Mouse (Mus musculus): ENCODE data around the gene Pelp1. TPM values are rescaled to one million over a fixed set of nuclear protein-coding genes. Genes with fewer than 3 reads are reported as not detected.
A peak's percentile ranks its signal among the peaks of the same experiment; 100 is the strongest.
"Not testable (repeated sequence)": the region's sequence is repeated elsewhere in the genome, so short reads cannot be mapped to it uniquely, and the experiment has no call there.

The Pelp1 gene
- total RNA-seq, 2 experiments from 2014 or later = 16.1 to 20.9 TPM

DNA sequence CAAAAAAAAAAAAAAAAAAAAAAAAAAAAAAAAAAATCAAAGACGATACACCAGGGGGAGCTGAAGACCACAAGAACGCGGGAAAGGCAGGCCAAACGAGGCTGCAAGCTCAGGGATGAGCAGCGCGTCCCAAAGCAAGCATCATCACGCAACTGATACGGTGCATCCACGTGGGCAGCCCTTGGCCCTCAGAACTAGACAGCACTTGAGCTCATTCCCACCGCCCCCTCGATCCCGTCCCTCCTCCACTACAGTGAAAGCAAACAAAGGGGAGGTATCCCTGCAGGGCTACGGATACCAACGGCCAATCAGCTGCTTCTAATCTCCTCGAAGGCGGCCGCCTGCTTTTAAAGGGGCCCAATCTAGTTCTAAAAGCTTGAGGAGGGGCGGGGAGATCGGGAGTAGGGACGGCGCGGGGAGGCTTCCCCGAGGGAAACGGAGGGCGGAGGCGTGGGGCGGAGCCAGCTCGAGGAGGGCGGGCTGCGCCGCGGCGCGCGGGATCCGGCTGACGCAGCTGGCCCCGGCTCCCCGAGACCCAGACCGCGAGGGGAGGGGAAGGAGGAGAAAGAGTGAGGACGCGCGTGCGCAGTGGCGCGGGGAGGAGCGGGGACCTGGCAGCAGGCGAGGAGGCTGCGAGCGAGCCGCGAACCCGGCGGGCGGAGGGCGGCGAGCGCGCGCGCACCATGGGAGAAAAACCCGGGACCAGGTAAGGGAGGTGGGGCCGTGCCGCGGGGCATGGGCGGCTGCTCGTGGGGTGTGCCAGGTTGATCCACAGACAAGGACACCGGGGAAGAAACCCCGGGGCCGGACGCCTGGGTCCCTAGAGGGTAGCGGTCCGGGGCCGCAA is 22.4 kb upstream of the Pelp1 start, which contains the start of gene Arrb2:
TSS of gene Arrb2 (plus strand) at position 588 of the 847 bp plus-strand sequence.
- intact Hi-C loops (cut with DNase I) = loop anchor here (5.0 kb wide), 2 partner anchors 75 to 175 kb away; partner anchors contain the start of gene Tm4sf5
- DNase-seq = peak; percentile 95 to 98

DNA sequence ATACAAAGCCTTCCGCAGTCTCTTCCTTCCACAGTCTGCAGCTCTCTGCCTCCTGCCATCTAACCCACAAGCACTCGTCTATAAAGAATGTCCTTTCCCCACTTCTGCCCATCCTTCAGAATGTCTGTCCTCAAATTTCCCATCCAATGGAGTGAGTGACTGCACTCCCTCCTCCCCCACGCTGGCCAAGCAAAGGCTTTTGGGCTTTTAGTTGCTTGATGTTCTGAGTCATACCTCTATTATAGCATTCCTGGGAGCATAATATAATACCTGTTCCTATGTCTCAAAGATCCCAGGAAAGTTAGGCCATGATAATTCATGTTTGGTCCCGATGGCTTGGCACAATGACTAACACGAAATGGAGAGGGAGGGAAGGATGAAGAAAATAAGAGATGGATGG is 21.7 kb upstream of the Pelp1 start:
- intact Hi-C loops (cut with DNase I) = loop anchor here (5.0 kb wide), 2 partner anchors 76 to 176 kb away; partner anchors contain the start of gene Tm4sf5

DNA sequence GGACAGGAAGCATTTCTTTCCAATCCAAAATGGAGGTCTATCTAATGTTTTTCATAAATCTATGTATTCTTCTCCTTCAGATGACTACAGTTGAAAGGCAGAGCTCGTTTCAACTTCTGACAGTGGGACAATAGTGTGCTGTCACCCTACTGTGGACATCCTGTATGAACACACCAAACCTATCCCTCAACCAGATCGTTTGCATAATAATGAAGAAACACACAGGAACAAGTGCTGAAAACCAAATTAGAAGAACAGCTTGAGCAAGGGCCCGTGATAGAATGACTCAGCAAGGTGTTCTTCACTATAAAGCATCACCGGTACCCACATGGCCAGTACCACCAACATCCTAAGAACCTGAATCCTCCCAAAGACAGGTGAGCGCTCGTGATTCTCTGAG is 16.8 kb upstream of the Pelp1 start:
- DNase-seq; intact Hi-C loops (cut with DNase I): not testable (repeated sequence)

More for the DNA sequence above, 21.7 kb upstream of the Pelp1 start:
- DNase-seq = no peak

DNA sequence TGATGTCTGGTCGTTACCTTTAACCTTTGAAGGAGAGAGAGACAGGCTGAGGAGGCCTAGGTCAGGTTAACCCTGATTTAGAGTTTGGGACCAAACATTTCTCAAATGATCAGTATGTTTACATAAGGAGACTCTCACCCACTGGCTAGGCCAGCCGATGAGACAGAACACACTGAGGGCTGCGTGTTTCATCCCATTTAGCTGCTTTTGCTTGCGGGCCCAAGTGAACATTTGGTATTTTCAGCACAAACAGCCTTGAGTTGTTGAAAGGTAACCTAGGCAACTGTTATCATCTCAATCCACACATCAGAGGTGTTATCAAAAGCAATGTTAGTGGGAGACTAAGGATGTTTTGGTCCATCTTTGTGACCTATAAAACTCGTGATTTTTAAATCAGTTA is 9.7 kb upstream of the Pelp1 start:
- intact Hi-C loops (cut with DNase I) = no loop called here

DNA sequence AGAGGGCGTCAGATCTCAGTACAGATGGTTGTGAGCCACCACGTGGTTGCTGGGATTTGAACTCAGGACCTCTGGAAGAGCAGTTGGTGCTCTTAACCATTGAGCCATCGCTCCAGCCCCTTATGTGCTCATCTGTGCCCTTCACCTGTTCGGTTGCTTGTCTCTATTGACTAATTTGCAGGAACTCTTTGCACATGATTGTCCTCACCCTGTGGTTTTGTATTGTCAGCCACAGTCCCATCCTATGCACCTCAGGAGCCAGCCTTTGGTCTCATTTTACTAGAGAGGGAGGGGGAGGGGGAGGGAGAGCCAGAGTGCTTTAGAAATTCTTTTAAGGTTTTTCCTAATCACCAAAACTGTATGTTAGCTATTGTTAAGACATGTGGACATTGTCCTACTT is 8.4 kb upstream of the Pelp1 start:
- no peak for DNase-seq
- intact Hi-C loops (cut with DNase I) = no loop called here

More for the DNA sequence above, 9.7 kb upstream of the Pelp1 start:
- no peak for DNase-seq

DNA sequence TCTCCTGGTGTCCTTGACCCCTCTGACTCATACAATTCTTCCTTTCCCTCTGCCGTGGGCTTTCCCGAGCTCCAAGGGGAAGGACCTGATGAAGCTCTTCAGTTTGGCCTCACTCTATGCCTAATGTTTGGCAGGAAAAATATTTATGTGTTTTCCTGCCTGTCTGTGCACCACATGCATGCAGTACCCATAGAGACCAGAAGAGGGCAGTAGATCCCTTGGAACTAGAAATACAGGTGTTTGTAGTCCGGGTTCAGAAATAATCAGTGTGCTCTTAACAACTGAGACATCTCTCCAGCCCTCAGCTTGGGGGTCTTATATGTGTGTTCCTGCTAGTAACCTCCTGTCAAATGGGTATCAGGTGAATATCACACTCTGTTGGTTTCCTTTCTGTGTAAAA is 4.1 kb upstream of the Pelp1 start:
- intact Hi-C loops (cut with DNase I) = loop anchor here (5.0 kb wide), 1 partner anchor 93 kb away; the partner anchor contains the start of gene Tm4sf5
- DNase-seq = peak in 1 of 2 experiments; percentile 56

DNA sequence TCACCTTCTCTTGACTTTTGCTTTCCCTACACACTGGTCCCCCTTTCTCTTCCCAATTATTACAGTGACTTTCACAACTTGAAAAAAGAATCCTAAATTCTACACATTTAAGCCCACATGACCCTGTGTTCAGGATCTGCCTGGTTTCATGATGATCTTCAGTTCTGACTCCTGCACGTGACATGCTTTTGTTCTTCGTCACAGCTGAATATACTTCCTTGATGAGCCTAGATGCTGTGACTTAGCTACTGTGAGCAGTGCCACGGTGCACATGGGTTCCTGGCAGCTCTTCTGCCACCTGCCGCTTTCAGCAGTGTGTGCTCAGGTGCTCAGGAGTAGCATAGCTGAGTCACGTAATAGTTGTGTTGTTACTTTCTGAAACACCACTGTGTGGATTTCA is 2.8 kb upstream of the Pelp1 start:
- intact Hi-C loops (cut with DNase I) = loop anchor here (5.0 kb wide), 1 partner anchor 95 kb away; the partner anchor contains the start of gene Tm4sf5
- no peak for DNase-seq

DNA sequence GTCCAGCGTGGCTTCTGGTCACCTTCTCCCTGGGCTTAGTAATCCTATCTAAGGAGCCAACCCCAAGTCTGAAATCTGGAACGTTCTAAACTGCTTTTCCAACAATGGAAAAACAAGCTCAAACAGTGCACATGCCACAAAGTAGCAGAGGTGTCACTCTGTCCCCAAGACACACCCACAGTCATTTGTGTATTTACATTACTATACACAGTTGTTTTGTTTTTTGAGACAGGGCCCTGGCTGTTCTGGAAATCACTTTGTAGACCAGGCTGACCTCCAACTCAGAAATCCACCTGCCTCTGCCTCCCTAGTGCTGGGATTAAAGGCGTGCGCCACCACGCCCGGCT is 439 bp upstream of the Pelp1 start:
- DNase-seq = no peak
- intact Hi-C loops (cut with DNase I) = loop anchor here (5.0 kb wide), 1 partner anchor 97 kb away; the partner anchor contains the start of gene Tm4sf5

DNA sequence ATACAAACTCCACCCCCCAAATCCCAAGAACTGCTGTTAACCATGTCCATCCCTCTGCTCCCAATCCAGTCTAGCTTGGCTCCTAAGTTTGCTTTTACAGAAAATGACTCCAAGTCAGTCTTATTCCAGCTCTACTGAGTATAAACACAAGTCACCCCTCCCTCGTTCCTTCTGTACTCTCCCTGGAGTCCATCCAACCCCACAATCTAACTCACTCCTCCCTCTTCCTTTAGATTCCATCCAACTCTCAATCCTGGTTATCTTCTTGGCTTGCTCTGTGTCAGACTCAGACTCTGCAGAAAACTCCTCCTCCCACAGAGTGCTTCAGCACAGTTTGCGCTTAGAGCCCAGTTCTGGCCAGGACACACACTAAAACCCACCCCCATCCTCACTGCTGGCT is 6.2 kb downstream of the Pelp1 start:
- no peak for DNase-seq
- intact Hi-C loops (cut with DNase I) = no loop called here

DNA sequence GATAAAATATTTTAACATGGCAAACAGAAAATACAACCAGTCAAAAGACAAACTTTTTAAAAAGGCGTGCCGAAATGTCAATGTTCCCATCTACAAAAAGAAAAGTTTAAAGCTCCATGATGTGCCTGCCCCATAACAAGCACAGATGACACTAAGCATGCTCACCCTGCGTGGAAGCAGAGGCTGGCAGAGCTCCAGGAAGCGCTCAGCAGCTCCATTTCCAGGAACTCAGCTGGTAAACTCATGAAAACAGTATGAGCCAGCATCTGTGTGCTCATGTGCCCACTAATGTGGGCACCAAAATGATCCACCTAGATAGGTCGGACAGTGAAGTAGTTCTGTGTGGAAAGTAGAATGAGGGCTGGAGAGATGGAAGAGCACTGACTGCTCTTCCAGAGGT is 20.4 kb downstream of the Pelp1 start:
- intact Hi-C loops (cut with DNase I) = no loop called here
- no peak for DNase-seq

DNA sequence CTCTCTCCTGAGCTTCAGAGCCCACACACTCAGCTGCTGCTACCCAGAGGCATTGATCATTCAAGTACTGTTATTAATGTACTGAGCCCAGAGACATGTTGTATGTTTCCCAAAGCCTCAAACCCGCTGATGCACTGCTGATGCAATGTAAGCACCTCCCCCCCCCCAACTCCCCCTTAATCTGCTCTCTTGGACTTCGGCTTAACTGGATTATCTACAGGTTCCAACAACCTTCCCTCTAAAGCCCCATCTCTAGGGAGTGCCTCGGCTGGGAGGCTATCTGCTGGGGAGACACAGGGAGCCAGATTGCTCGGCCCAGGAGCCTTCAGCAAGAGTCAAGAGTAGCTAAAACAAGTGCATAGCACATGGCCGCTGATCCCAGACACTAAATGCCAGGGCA is 22.4 kb downstream of the Pelp1 start:
- intact Hi-C loops (cut with DNase I) = no loop called here
- no peak for DNase-seq

DNA sequence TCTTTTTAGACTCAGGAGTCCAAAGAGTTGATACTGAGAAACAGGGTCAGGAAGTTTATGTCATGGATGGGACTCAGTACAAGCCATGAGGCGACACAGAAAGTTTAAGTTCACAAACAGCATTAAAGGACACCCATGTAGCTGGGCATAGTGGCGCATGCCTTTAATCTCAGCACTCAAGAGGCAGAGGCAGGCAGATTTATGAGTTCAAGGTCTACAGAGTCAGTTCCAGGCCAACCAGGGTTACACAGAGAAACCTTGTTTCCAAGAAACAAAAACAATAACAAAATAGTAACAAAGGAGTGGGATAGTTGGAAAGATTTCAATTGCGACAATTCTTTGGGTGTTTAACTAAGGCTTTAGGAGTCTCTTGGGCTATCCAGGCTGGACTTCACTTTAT is 25.7 kb downstream of the Pelp1 start:
- intact Hi-C loops (cut with DNase I) = no loop called here
- DNase-seq = no peak

DNA sequence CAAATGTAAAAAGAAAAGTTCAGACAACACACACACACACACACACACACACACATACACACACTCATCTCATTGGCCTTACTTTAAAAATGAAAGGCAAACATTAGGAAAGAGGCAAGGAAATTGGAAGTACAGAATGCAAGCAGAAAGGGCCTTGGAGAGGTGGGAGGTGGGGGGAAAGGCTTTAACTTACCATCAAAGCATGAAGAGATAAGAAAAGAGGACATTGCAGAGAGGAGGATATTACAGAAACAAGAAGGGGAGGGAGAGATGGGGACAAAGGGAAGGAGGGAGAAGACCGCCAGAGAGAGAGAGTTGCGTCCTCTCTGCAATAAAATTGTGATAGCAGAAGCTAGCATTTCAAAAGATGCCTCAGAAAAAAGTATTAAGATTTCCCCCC is 28.5 kb downstream of the Pelp1 start:
- no peak for DNase-seq
- intact Hi-C loops (cut with DNase I) = no loop called here

DNA sequence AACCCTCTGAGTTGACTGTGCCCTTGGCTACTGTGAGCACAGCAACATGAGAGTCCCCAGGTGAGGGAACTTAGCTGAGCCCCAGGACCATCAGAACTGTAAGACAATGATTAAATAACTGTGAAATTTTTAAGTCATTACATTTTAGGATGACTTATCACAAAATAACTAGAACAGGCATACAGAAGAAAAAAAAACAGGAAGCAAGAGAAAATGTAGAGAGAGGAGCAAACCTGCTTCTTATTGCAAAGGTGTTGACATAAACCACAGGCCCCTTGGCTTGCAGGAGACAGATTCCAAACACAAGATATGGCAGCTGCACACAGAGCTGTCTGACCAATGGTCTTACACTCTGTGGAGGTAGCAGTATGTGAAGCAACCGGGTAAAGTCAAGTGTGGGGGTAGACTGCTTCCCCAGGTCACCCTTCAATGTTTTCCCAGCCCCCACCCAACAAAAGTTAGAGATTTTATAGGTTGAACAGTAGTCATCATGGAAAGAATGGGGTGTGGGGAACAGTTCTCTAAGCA is 29.3 kb downstream of the Pelp1 start:
- intact Hi-C loops (cut with DNase I) = no loop called here
- no peak for DNase-seq

DNA sequence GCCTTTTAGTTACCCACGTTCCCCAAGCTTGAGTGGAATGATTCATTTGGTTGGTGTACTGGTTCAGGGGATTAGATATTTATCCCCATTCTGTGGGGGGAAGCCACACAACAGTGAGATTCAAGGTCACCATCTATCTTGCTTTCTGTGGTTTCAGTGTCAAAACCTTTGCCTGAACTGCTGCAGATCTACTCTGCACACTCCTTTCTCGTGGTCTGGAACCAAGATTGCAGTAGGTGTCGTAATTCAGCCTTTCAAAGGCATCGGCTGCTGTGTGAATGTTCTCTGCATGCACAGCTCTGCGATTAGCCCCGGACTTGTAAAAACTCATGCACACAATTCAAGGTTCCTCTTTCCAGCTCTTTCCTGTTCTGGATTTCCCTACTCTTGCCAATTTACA is 33.8 kb downstream of the Pelp1 start:
- intact Hi-C loops (cut with DNase I) = no loop called here
- no peak for DNase-seq

DNA sequence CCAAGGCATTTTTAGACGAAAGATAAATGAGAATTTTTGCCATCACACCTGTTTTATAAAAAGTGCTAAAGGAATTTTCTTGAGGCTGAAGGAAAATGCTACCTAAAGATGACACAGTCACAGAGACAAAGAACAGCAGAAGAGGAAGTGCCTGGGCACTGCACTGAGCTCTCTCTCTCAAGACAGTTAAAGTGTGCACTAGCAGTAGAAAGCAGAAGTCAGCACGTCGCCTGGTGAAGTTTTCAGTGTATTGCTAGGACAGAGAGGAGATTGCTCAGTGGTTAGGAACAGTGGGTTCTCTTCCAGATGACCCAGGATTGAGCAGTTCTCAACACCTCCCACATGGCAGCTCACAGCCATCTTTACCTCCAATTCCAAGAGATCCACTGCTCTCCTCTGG is 35.5 kb downstream of the Pelp1 start:
- intact Hi-C loops (cut with DNase I) = no loop called here
- DNase-seq = no peak

DNA sequence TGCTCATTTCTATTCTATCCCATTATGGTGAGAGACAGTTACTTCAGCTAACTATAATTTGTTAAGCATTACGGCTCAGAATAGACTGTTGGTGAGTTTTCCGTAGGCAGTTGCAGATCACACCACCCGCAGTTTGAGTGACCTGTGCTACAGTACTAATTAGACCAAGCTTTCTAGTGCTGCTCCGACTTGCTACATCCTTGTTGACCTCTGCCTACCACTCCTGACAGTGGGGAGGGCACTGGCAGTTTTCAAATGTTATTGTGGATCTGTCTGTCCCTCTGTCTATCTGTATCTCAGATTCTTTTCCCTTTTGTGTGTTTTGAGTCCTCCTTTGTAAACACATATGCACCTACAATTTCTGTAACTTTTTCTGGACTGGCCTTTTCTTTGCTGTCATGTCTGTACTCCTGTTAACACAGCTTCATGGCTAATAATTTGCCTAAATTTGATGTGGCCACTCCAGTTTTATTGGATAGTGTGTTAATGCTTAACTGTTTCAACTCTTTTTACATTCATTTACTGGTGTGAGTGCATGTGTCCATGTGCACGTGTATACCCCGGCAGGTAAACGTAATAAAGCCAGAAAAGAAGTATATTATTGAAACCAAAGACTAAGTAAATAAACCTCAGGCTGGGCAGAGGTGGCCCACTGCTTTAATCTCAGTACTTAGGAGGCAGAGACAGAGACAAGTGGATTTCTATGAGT is 36.8 kb downstream of the Pelp1 start:
- intact Hi-C loops (cut with DNase I) = no loop called here
- no peak for DNase-seq

DNA sequence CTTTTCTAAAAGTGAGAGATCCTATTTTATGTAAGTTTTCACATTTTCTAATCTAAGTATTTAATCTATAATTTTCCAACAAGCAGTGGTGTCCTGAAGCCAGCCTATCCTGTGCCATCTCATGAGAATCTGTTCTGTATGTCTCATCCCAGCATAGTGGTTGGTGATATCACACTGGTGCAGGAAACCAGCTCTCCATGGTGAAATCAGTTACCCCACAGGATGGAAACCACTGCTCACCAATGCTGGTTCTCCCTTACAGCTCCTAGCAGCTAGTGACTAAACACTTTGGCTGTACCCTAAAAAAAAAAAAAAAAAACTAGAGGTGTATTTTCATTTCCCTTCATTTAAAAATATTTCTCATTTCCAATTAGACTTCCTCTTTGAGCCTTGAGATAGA is 37.4 kb downstream of the Pelp1 start:
- intact Hi-C loops (cut with DNase I) = no loop called here
- DNase-seq = no peak

DNA sequence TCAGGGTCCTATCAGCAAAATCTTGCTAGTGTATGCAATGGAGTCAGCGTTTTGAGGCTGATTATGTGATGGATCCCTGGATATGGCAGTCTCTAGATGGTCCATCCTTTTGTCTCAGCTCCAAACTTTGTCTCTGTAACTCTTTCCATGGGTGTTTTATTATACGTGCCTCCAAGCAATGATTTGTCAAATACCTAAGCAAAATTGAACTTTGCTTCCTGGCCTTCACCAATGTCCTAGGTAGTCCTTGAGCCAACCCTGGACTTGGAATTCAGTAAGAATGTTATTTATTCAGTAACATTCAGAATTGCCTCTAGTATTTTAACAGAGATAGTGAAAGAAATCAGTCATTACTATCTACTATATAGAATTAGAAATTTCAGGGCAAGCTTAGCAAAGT is 41.2 kb downstream of the Pelp1 start:
- intact Hi-C loops (cut with DNase I); DNase-seq: not testable (repeated sequence)

DNA sequence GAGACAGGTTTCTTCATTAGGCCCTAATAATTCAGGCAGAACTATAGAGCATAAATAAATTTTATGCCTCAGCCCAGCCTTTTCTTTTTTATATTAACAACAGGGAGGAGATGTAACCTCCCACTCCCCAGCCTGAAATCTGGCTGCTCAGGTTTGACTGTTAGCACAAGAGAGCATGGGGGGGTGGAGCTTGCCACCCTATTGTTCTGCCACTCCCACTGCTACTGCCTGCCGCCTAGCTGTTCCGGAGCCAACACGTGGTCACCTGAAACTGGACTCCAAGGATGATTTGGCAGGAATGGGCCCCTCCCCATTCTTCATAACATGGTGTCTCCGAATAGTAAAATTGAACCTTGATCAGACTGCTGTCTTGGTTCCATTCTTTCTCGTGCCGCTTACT is 42.1 kb downstream of the Pelp1 start:
- DNase-seq; intact Hi-C loops (cut with DNase I): not testable (repeated sequence)

DNA sequence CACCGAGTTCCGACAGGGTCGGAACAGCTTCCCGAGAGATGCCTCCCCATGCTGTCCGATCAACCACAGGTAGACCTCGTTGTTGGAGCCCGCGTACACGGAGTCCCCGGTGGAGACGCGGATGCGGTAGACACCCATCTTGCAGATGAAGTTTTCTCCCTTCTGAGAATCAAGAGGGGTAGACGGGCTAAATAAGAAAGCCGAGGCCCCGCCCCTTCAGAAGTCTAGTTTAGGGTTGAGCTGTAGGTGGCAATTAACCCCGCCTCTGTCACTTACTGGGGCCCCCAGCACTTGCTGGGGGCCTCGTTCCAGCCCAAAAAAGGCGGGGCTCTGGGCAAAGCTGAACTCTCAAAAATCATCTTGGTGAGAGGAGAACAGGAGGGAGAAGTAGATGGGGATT is 58.0 kb downstream of the Pelp1 start, which contains the start of gene Alox15:
TSS of gene Alox15 (minus strand) at position 164 of the 400 bp plus-strand sequence.
- DNase-seq = no peak
- intact Hi-C loops (cut with DNase I) = no loop called here

Data from gastrocnemius, postnatal 36 days (tissue).